Mouse (Mus musculus) kidney, postnatal 0 days (tissue): ENCODE results near the gene Ddx46. TPM values are rescaled to one million over a fixed set of nuclear protein-coding genes. Genes with fewer than 3 reads are reported as not detected.
"Not testable (repeated sequence)": the region's sequence is repeated elsewhere in the genome, so short reads cannot be mapped to it uniquely, and the experiment has no call there.

Source experiments
- ATAC-seq: fragments of 200-750 bp; cut with Nextera tagmentation; replicated peaks from 2 replicates; pipeline ENCODE4 v1.8.0; 2017; ENCODE audit warnings: low read depth, moderate number of reproducible peaks, moderate TSS enrichment, moderate library complexity; ENCODE audit not compliant: low FRiP score
- DNase-seq: peaks from one replicate; pipeline ENCODE4 v3.0.0-alpha.2; 2016; ENCODE audit warnings: low spot score
- H3K27ac ChIP-seq: fragments of 300-500 bp; sonication (generic); 2 replicates; pipeline ENCODE4 v1.5.1; 2014; ENCODE audit warnings: mild to moderate bottlenecking
- H3K27me3 ChIP-seq: fragments of 300-500 bp; sonication (generic); 2 replicates; pipeline ENCODE4 v1.6.1; 2014; ENCODE audit warnings: low read length, mixed read lengths; ENCODE audit not compliant: insufficient read depth
- H3K36me3 ChIP-seq: fragments of 300-500 bp; sonication (generic); 2 replicates; pipeline ENCODE4 v1.6.1; 2014; ENCODE audit warnings: low read length, mixed read lengths; ENCODE audit not compliant: insufficient read depth
- H3K4me1 ChIP-seq: fragments of 300-500 bp; sonication (generic); replicated peaks from 2 replicates; pipeline ENCODE4 v1.6.1; 2014; ENCODE audit warnings: antibody characterized with exemption, low read length, mixed read lengths; ENCODE audit not compliant: insufficient read depth
- H3K4me2 ChIP-seq: fragments of 300-500 bp; sonication (generic); 2 replicates; pipeline ENCODE4 v1.6.1; 2014; ENCODE audit warnings: mild to moderate bottlenecking, low read length, moderate library complexity, mixed read lengths
- H3K4me3 ChIP-seq: fragments of 300-500 bp; sonication (generic); replicated peaks from 2 replicates; pipeline ENCODE4 v1.5.1; 2014; ENCODE audit warnings: low read depth, low read length
- H3K9ac ChIP-seq: fragments of 300-500 bp; sonication (generic); 2 replicates; pipeline ENCODE4 v1.6.1; 2014; ENCODE audit warnings: low read depth, low read length
- H3K9me3 ChIP-seq: fragments of 300-500 bp; sonication (generic); replicated peaks from 2 replicates; pipeline ENCODE4 v1.6.1; 2016; ENCODE audit warnings: low read length, inconsistent platforms, mixed read lengths
- CTCF ChIP-seq: IDR thresholded peaks from 2 replicates; pipeline ENCODE4 v1.5.1; 2016; ENCODE audit warnings: antibody characterized with exemption, low read depth, mild to moderate bottlenecking, moderate library complexity
- WGBS: fragments of 180-500 bp; shearing (Covaris S2); extraction: QIAGEN DNeasy Blood & Tissue Kit; methylation state at CpG from one replicate; pipeline ENCODE4 v1.1.7; 2014; 5-methylcytosine and 5-hydroxymethylcytosine counted together
- polyA plus RNA-seq: library from polyadenylated mRNA; unstranded; fragments of >200 nt; fragmentation: Nextera tagmentation; extraction: Ambion mirVana; gene quantifications from 2 replicates; pipeline ENCODE4 v1.2.1, GENCODE M21; 2015

Ddx46 gene
- polyA plus RNA-seq, 1 experiment from 2014 or later = 28.3 TPM

DNA sequence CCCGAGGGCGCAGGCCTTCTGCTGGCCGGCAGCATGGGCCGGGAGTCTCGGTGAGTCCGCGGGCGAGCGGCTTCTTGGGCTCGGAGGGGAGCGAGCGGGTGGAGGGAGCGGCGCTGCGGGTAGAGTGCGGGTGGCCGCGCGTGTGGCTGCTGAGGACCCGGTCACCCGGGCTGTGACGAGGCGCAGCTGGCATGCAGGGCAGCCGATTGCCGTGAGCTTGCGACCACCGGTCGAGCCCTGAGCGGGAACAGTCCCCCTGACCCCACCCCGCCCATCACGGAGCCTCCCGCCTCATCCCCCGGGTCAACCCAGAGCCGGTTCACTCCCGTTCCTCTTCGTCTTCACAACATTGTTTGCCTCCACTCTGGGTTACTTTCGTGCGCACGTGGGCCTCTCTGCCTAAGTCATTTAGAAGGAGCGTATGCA, 332 bp downstream of the Ddx46 start:
- ATAC-seq (peak; percentile 71), DNase-seq (no peak)
- no peaks in the 10 kb centered on the region for H3K27me3 ChIP-seq
- H3K9me3 ChIP-seq = no peaks in the 10 kb centered on the region
- WGBS = under 1% methylated on average over 39 of the region's 40 CpGs
- no peak for TF ChIP-seq CTCF
- peak overlapping the region; percentile 92 for H3K9ac ChIP-seq
- peak overlapping the region; percentile 99 for H3K4me3 ChIP-seq
- H3K4me1 ChIP-seq = peaks cover 7% of the 10 kb centered on the region; the same call in 1 of the 2 replicates
- peak overlapping the region; percentile 84 for H3K4me2 ChIP-seq
- H3K36me3 ChIP-seq = peaks cover 27% of the 10 kb centered on the region
- H3K27ac ChIP-seq = peak overlapping the region; percentile 73; the same call in 1 of the 2 replicates

GRCm38 (mm10) chr13:55636185-55636983, 1.6 kb downstream of the Ddx46 start:
- Histone ChIP-seq H3K9ac (no peak overlapping the region), H3K27ac (no peak overlapping the region), H3K36me3 (peaks cover 25% of the 10 kb centered on the region), H3K27me3 (no peaks in the 10 kb centered on the region), H3K4me1 (peaks cover 7% of the 10 kb centered on the region; the same call in 1 of the 2 replicates), H3K9me3 (no peaks in the 10 kb centered on the region), H3K4me2 (no peak overlapping the region), H3K4me3 (no peak overlapping the region)
- no peak for TF ChIP-seq CTCF
- ATAC-seq (no peak), DNase-seq (no peak)
- WGBS = 89% methylated on average over 14 of the region's 14 CpGs

- not testable (repeated sequence) for H3K9ac ChIP-seq, H3K4me3 ChIP-seq, ATAC-seq, H3K27me3 ChIP-seq, H3K9me3 ChIP-seq, H3K4me2 ChIP-seq, H3K27ac ChIP-seq, H3K4me1 ChIP-seq
- peak; percentile 82 for DNase-seq
- peaks cover 25% of the 10 kb centered on the region for H3K36me3 ChIP-seq
- peak; percentile 84 for TF ChIP-seq CTCF
- 45% methylated on average over 8 of the region's 8 CpGs for WGBS
Observed at GRCm38 (mm10) chr13:55640480-55640879, 5.7 kb downstream of the Ddx46 start.

DNA sequence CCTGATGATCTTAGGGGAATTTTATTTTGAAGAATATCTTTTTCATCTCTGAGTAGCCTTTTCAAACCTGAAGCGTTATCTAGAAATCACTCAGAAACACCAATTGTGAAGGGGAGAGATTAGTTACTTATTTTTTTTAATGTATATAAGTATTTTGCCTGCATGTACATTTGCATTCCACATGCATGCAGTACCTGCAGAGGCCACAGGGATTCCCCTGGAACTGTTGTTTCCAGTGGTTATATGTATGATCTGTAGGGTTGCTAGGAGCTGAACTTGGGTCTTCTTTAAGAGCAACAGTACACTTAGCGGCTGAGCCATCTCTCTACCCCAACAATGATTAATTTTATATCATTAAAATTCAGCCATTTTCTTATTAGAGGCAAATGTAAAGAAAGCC, 9.7 kb downstream of the Ddx46 start:
- whole genome bisulfite sequencing = 81% methylated on average over 2 of the region's 2 CpGs
- H3K4me3 ChIP-seq = no peak overlapping the region

GRCm38 (mm10) chr13:55650098-55650497, 15.3 kb downstream of the Ddx46 start:
- WGBS = 87% methylated on average over 12 of the region's 12 CpGs
- Histone ChIP-seq H3K4me1 (no peaks in the 10 kb centered on the region), H3K4me3 (no peak overlapping the region), H3K27me3 (no peaks in the 10 kb centered on the region), H3K9ac (no peak overlapping the region), H3K9me3 (no peaks in the 10 kb centered on the region), H3K36me3 (peaks cover 80% of the 10 kb centered on the region), H3K4me2 (no peak overlapping the region), H3K27ac (no peak overlapping the region)
- DNase-seq (no peak), ATAC-seq (no peak)
- TF ChIP-seq CTCF = peak; percentile 44; the same call in 1 of the 2 replicates

More for the DNA sequence above, 9.7 kb downstream of the Ddx46 start:
- no peaks in the 10 kb centered on the region for H3K27me3 ChIP-seq
- peak; percentile 54; the same call in 1 of the 2 replicates for ATAC-seq
- peak; percentile 57 for DNase-seq
- H3K27ac ChIP-seq = no peak overlapping the region
- no peaks in the 10 kb centered on the region for H3K4me1 ChIP-seq
- H3K36me3 ChIP-seq = peaks cover 47% of the 10 kb centered on the region
- H3K9ac ChIP-seq = no peak overlapping the region
- no peaks in the 10 kb centered on the region for H3K9me3 ChIP-seq
- no peak overlapping the region for H3K4me2 ChIP-seq
- TF ChIP-seq CTCF = peak; percentile 55

DNA sequence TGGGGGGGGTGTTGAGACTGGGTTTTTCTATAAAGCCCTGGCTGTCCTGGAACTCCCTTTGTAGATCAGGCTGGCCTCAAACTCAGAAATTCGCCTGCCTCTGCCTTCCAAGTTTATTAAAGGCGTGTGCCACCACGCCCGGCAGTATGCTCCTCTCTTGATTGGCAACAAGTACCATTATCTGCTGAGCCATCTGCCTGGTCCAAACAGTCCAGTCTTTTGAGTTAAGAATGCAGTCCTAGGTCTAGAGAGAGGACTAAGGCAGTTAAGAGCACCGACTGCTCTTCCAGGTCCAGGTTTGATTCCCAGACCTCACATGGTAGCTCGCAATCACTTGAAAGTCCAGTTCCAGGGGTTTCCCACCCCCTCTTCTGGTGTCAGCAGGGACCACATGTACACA, 16.2 kb downstream of the Ddx46 start:
- no peak for TF ChIP-seq CTCF
- Histone ChIP-seq H3K27ac (no peak overlapping the region), H3K9me3 (no peaks in the 10 kb centered on the region), H3K4me1 (no peaks in the 10 kb centered on the region), H3K4me3 (no peak overlapping the region), H3K36me3 (peaks cover 81% of the 10 kb centered on the region), H3K9ac (no peak overlapping the region), H3K4me2 (no peak overlapping the region), H3K27me3 (no peaks in the 10 kb centered on the region)
- 91% methylated on average over 6 of the region's 6 CpGs for WGBS
- ATAC-seq (no peak), DNase-seq (no peak)
